ENCODE assay signal across 25 mouse cellular contexts in genomic region chr14:31601908-31602615, GRCm38 (mm10). TPM values are rescaled to one million over a fixed set of nuclear protein-coding genes. Genes with fewer than 3 reads are reported as not detected.
DNase-seq lines count a peak whose midpoint lies in the region; ATAC-seq and TF ChIP-seq lines count a peak whose summit lies in the region.
"Had no signal": no experiment of that assay in that cellular context is flagged by ENCODE, and none has a peak within 500 bp of the region (broad histone marks: within the 10 kb centered on the region; RNA-seq: fewer than 3 reads in every experiment).

No protein-coding gene starts in this region.

- in situ Hi-C loops in ES-E14 (cut with MboI; ENCODE audit: low sequenced_read_pairs in 2 of 2, unreplicated experiment in 2 of 2) = no loop called here

- WGBS in liver, embryonic 12.5 days (ENCODE audit: insufficient replicate concordance) = 75% methylated on average over 14 of the region's 14 CpGs
- WGBS in liver, embryonic 16.5 days (ENCODE audit: insufficient replicate concordance) = 82% methylated on average over 14 of the region's 14 CpGs

- no peak for TF ChIP-seq POLR2A in MEL (IDR thresholded peaks at IDR 0.05; ENCODE audit: control insufficient read depth in 1 of 2, insufficient read depth in 1 of 2, low read depth in 1 of 2, low read length in 2 of 2, poor library complexity in 1 of 2)

- TF ChIP-seq EP300 in MEL (IDR thresholded peaks at IDR 0.05; ENCODE audit: low read depth in 1 of 2, low read length in 2 of 2) = no peak

- no peaks in the 10 kb centered on the region for H3K36me3 ChIP-seq in ES-E14 (ENCODE audit: control insufficient read depth, insufficient read depth, low read length, poor library complexity, severe bottlenecking)
- H3K36me3 ChIP-seq in MEL (ENCODE audit: control insufficient read depth in 1 of 2, insufficient read depth in 2 of 2, low read length in 2 of 2) = no peaks in the 10 kb centered on the region
- H3K36me3 ChIP-seq in liver, embryonic 12.5 days = no peaks in the 10 kb centered on the region
- H3K36me3 ChIP-seq in liver, embryonic 16.5 days (ENCODE audit: control insufficient read depth, insufficient read depth) = no peaks in the 10 kb centered on the region
- H3K36me3 ChIP-seq: embryonic facial prominence, embryonic 13.5 days; G1E; heart, embryonic 10.5 days; hindbrain, embryonic 12.5 days had no signal

- H3K4me1 ChIP-seq in ES-E14 (ENCODE audit: control insufficient read depth in 2 of 2, insufficient read depth in 2 of 2, low read length in 2 of 2, poor library complexity in 1 of 2) (no peaks in the 10 kb centered on the region), MEL (ENCODE audit: control insufficient read depth in 1 of 2, insufficient read depth in 2 of 2, low read length in 2 of 2) (no peaks in the 10 kb centered on the region)
- peaks cover 24% of the 10 kb centered on the region for H3K4me1 ChIP-seq in liver, embryonic 12.5 days
- peaks cover 15% of the 10 kb centered on the region for H3K4me1 ChIP-seq in liver, embryonic 16.5 days (ENCODE audit: control insufficient read depth, low read depth, low read length)
- H3K4me1 ChIP-seq: embryonic facial prominence, embryonic 13.5 days; forebrain, embryonic 13.5 days; heart, embryonic 10.5 days; hindbrain, embryonic 12.5 days had no signal

- H3K4me3 ChIP-seq in ES-E14 (ENCODE audit: insufficient read depth in 1 of 2, low read depth in 1 of 2, low read length in 2 of 2, poor library complexity in 1 of 2, severe bottlenecking in 1 of 2) (no peak overlapping the region), MEL (ENCODE audit: control insufficient read depth in 1 of 2, insufficient read depth in 1 of 2, low read depth in 2 of 2, low read length in 2 of 2) (no peak overlapping the region)
- no peak overlapping the region for H3K4me3 ChIP-seq in liver, embryonic 12.5 days
- no peak overlapping the region for H3K4me3 ChIP-seq in liver, embryonic 16.5 days (ENCODE audit: low read depth, low read length)
- H3K4me3 ChIP-seq: embryonic facial prominence, embryonic 13.5 days; forebrain, embryonic 13.5 days; heart, embryonic 10.5 days; hindbrain, embryonic 12.5 days had no signal

- H3K27me3 ChIP-seq in MEL (ENCODE audit: control insufficient read depth in 1 of 2, insufficient read depth in 2 of 2, low read length in 2 of 2) = no peaks in the 10 kb centered on the region
- H3K27me3 ChIP-seq in liver, embryonic 12.5 days (replicated peaks) = no peaks in the 10 kb centered on the region
- no peaks in the 10 kb centered on the region for H3K27me3 ChIP-seq in liver, embryonic 16.5 days (ENCODE audit: control insufficient read depth, insufficient read depth, low read depth, low read length)
- H3K27me3 ChIP-seq: embryonic facial prominence, embryonic 13.5 days; forebrain, embryonic 13.5 days; hindbrain, embryonic 12.5 days had no signal

- no peak for TF ChIP-seq CTCF in MEL (IDR thresholded peaks at IDR 0.05 in 2 of 3, conservative IDR thresholded peaks at IDR 0.05 in 1 of 3; ENCODE audit: control insufficient read depth in 1 of 3, insufficient read depth in 1 of 3, low read depth in 2 of 3, low read length in 3 of 3, poor library complexity in 1 of 3, severe bottlenecking in 1 of 3)

- H3K9me3 ChIP-seq in ES-E14 (ENCODE audit: control insufficient read depth, insufficient read depth, low read depth, low read length) (no peaks in the 10 kb centered on the region), MEL (replicated peaks; ENCODE audit: insufficient read depth, low read length) (no peaks in the 10 kb centered on the region)
- no peaks in the 10 kb centered on the region for H3K9me3 ChIP-seq in liver, embryonic 12.5 days (replicated peaks)
- H3K9me3 ChIP-seq in liver, embryonic 16.5 days (replicated peaks; ENCODE audit: control insufficient read depth, low read length) = no peaks in the 10 kb centered on the region
- H3K9me3 ChIP-seq: embryonic facial prominence, embryonic 13.5 days; forebrain, embryonic 13.5 days; G1E; heart, embryonic 10.5 days; hindbrain, embryonic 12.5 days had no signal

- no peak overlapping the region for H3K9ac ChIP-seq in ES-E14 (ENCODE audit: insufficient read depth, low read depth, low read length, poor library complexity, severe bottlenecking)
- no peak overlapping the region for H3K9ac ChIP-seq in MEL (ENCODE audit: control insufficient read depth, low read depth, low read length, poor library complexity, severe bottlenecking)
- H3K9ac ChIP-seq in liver, embryonic 12.5 days = no peak overlapping the region
- no peak overlapping the region for H3K9ac ChIP-seq in liver, embryonic 16.5 days (ENCODE audit: low read depth, low read length)
- H3K9ac ChIP-seq: embryonic facial prominence, embryonic 13.5 days; forebrain, embryonic 13.5 days; forebrain, postnatal 0 days; hindbrain, embryonic 12.5 days had no signal

- ATAC-seq in liver, embryonic 12.5 days = peak; percentile 74
- ATAC-seq in liver, embryonic 16.5 days (ENCODE audit: low read depth) = peak; percentile 68
- ATAC-seq: forebrain, embryonic 13.5 days; forebrain, postnatal 0 days; hindbrain, embryonic 16.5 days had no signal

- no peaks in the 10 kb centered on the region for H3K79me2 ChIP-seq in MEL (ENCODE audit: control insufficient read depth, insufficient read depth, low read length, poor library complexity)

- DNase-seq in ES-E14 (ENCODE audit: low read depth, low spot score) = no peak
- no peak for DNase-seq in MEL (ENCODE audit: low read depth, low spot score)
- DNase-seq in cerebellum, adult 8-10 months = no peak
- no peak for DNase-seq in frontal cortex, postnatal 14 days (ENCODE audit: low spot score in 2 of 2)
- no peak for DNase-seq in gastrocnemius, adult 18-20 months (ENCODE audit: low spot score)
- DNase-seq: adrenal gland, postnatal 10 days; cerebellum, adult 11 months; cerebellum, adult 9-10 months; cerebellum, postnatal 36 days; forebrain, postnatal 0 days; gastrocnemius, postnatal 10 days; heart, adult 18-20 months; heart, postnatal 10 days; heart, postnatal 4 days had no signal

- H3K4me2 ChIP-seq in liver, embryonic 12.5 days = peak overlapping the region; percentile 32
- H3K4me2 ChIP-seq in liver, embryonic 16.5 days (ENCODE audit: low read depth, low read length) = peak overlapping the region; percentile 24; the same call in 1 of the 2 replicates
- H3K4me2 ChIP-seq: embryonic facial prominence, embryonic 13.5 days; forebrain, embryonic 13.5 days; hindbrain, embryonic 12.5 days had no signal

- TF ChIP-seq RAD21 in MEL (IDR thresholded peaks at IDR 0.05; ENCODE audit: low read depth, low read length) = no peak

- H3K27ac ChIP-seq in ES-E14 (ENCODE audit: insufficient read depth, low read depth, low read length, poor library complexity, severe bottlenecking) (no peak overlapping the region), MEL (ENCODE audit: control insufficient read depth, low read depth, low read length) (no peak overlapping the region)
- peak overlapping the region; percentile 64 for H3K27ac ChIP-seq in liver, embryonic 12.5 days
- H3K27ac ChIP-seq in liver, embryonic 16.5 days (ENCODE audit: low read length) = 0 out of 2 replicates have a peak overlapping the region, but pooled peaks have one; percentile 17
- H3K27ac ChIP-seq: embryonic facial prominence, embryonic 13.5 days; forebrain, embryonic 13.5 days; heart, embryonic 10.5 days; hindbrain, embryonic 12.5 days had no signal

TF ChIP-seq in ES-E14, 5 proteins besides CTCF, POLR2A, EP300 and RAD21 (continues in another document):
- TF ChIP-seq ZC3H11A (IDR thresholded peaks at IDR 0.05; ENCODE audit: borderline replicate concordance, low read depth, low read length) (no peak), HCFC1 (IDR thresholded peaks at IDR 0.05; ENCODE audit: borderline replicate concordance, insufficient read depth, low read length) (no peak), CHD2 (IDR thresholded peaks at IDR 0.05; ENCODE audit: low read depth, low read length) (no peak)

TF ChIP-seq in MEL, 35 proteins besides CTCF, POLR2A, EP300 and RAD21:
- TF ChIP-seq ZMIZ1 (IDR thresholded peaks at IDR 0.05; ENCODE audit: low read depth, low read length) = no peak
- TF ChIP-seq CHD1 (IDR thresholded peaks at IDR 0.05; ENCODE audit: low read depth, low read length) = no peak
- 0 out of 2 replicates have a peak, but pooled peaks have one; percentile 22 for TF ChIP-seq ZNF384 (IDR thresholded peaks at IDR 0.05; ENCODE audit: low read depth, low read length)

RNA-seq across cellular contexts. Expression of gene Colq, which starts 10.9 kb away (rescaled TPM):
- total RNA-seq in ES-E14 (2012; rRNA removed) = 0.18 TPM in 1 of 2 replicates, not detected in the other
- not detected in 2 replicates for total RNA-seq in MEL (2012; rRNA removed)
- not detected for polyA plus RNA-seq in MEL (2012; ENCODE audit: insufficient read depth in 1 of 2, insufficient read length in 2 of 2, low read depth in 1 of 2, low replicate concordance in 2 of 2, missing spikeins in 1 of 2)
- polyA plus RNA-seq in liver, embryonic 12.5 days (2016; fragmentation: Nextera tagmentation; extraction: Ambion mirVana) = 0.05 and 0.22 TPM in 2 replicates
- 0.29 and 0.48 TPM in 2 replicates for polyA plus RNA-seq in liver, embryonic 16.5 days (2015; fragmentation: Nextera tagmentation; extraction: Ambion mirVana)
- 1 to 10 TPM; 6.4 to 7.2 TPM for total RNA-seq in gastrocnemius, adult 18-20 months (2021)
- polyA plus RNA-seq: forebrain, embryonic 13.5 days; G1E had no signal

RNA-seq across cellular contexts. Expression of gene Gm49387, which starts 38.6 kb away (rescaled TPM):
- total RNA-seq in ES-E14 (2012; rRNA removed) (not detected in 2 replicates), MEL (2012; rRNA removed) (not detected in 2 replicates)
- polyA plus RNA-seq in MEL (2012; ENCODE audit: insufficient read depth in 1 of 2, insufficient read length in 2 of 2, low read depth in 1 of 2, low replicate concordance in 2 of 2, missing spikeins in 1 of 2) = under 1 TPM in 1 of 2 experiments, not detected in 1; 0.14 TPM
- polyA plus RNA-seq in liver, embryonic 12.5 days (2016; fragmentation: Nextera tagmentation; extraction: Ambion mirVana) = 0.37 and 1.3 TPM in 2 replicates
- 2.1 and 5.1 TPM in 2 replicates for polyA plus RNA-seq in liver, embryonic 16.5 days (2015; fragmentation: Nextera tagmentation; extraction: Ambion mirVana)
- not detected for total RNA-seq in gastrocnemius, adult 18-20 months (2021)
- total RNA-seq: adrenal gland, postnatal 4 days; forebrain, postnatal 0 days; G1E; gastrocnemius, postnatal 4 days had no signal
- polyA plus RNA-seq: brain, embryonic 14.5 days; forebrain, embryonic 13.5 days; G1E had no signal

RNA-seq across cellular contexts. Expression of gene Btd, which starts 38.8 kb away (rescaled TPM):
- 8.1 and 11.6 TPM in 2 replicates for total RNA-seq in ES-E14 (2012; rRNA removed)
- 7.2 and 8.4 TPM in 2 replicates for total RNA-seq in MEL (2012; rRNA removed)
- 10 to 100 TPM in 1 of 2 experiments, not detected in 1; 12.9 TPM for polyA plus RNA-seq in MEL (2012; ENCODE audit: insufficient read depth in 1 of 2, insufficient read length in 2 of 2, low read depth in 1 of 2, low replicate concordance in 2 of 2, missing spikeins in 1 of 2)
- polyA plus RNA-seq in liver, embryonic 12.5 days (2016; fragmentation: Nextera tagmentation; extraction: Ambion mirVana) = 8.8 and 9.6 TPM in 2 replicates
- polyA plus RNA-seq in liver, embryonic 16.5 days (2015; fragmentation: Nextera tagmentation; extraction: Ambion mirVana) = 13.0 and 15.4 TPM in 2 replicates
- 1 to 10 TPM; 3.7 to 4.6 TPM for total RNA-seq in gastrocnemius, adult 18-20 months (2021)

RNA-seq across cellular contexts. Expression of gene Hacl1, which starts 39.0 kb away (rescaled TPM):
- 6.2 and 8.4 TPM in 2 replicates for total RNA-seq in ES-E14 (2012; rRNA removed)
- 7.7 and 9.2 TPM in 2 replicates for total RNA-seq in MEL (2012; rRNA removed)
- 10 to 100 TPM in 1 of 2 experiments, not detected in 1; 13.3 TPM for polyA plus RNA-seq in MEL (2012; ENCODE audit: insufficient read depth in 1 of 2, insufficient read length in 2 of 2, low read depth in 1 of 2, low replicate concordance in 2 of 2, missing spikeins in 1 of 2)
- polyA plus RNA-seq in liver, embryonic 12.5 days (2016; fragmentation: Nextera tagmentation; extraction: Ambion mirVana) = 7.4 and 9.8 TPM in 2 replicates
- 15.9 and 16.1 TPM in 2 replicates for polyA plus RNA-seq in liver, embryonic 16.5 days (2015; fragmentation: Nextera tagmentation; extraction: Ambion mirVana)
- 10 to 100 TPM; 10.3 to 11.3 TPM for total RNA-seq in gastrocnemius, adult 18-20 months (2021)

Comparison
In these comparisons a context has a peak if more than half of its experiments do, and no peak if none do; other contexts are left out.
1. H3K27ac ChIP-seq: peak in liver, embryonic 12.5 days (single experiment) and liver, embryonic 16.5 days (single experiment); none in ES-E14 (single experiment) and MEL (single experiment).